Mouse (Mus musculus) megakaryocyte, embryonic 14.5 days (primary cell): ENCODE results near the gene Terb2.

Experiments
- FLI1 ChIP-seq: IDR thresholded peaks from 2 replicates; pipeline ENCODE4 v1.6.1; 2012; ENCODE audit warnings: low read length, inconsistent platforms, mixed read lengths
- GATA1 ChIP-seq: IDR thresholded peaks from 3 replicates; pipeline ENCODE4 v1.6.1; 2012; ENCODE audit warnings: mixed read lengths, low read length, inconsistent platforms, borderline replicate concordance

GRCm38 (mm10) chr2:122223654-122224053 lies 37.6 kb downstream of the Terb2 start:
- TF ChIP-seq FLI1 (no peak), GATA1 (no peak)
